Mouse (Mus musculus) heart, embryonic 11.5 days (tissue): ENCODE measurements around the gene Chpf2. TPM values are rescaled to one million over a fixed set of nuclear protein-coding genes. Genes with fewer than 3 reads are reported as not detected.

Experiments
- ATAC-seq: fragments of 200-750 bp; cut with Nextera tagmentation; replicated peaks from 2 replicates; pipeline ENCODE4 v1.8.0; 2017; ENCODE audit warnings: moderate library complexity; ENCODE audit not compliant: insufficient number of reproducible peaks, low FRiP score, low TSS enrichment
- H3K27ac ChIP-seq: fragments of 300-500 bp; sonication (generic); 2 replicates; pipeline ENCODE4 v1.5.1; 2014; ENCODE audit warnings: mild to moderate bottlenecking, low read depth, low read length
- H3K27me3 ChIP-seq: fragments of 300-500 bp; sonication (generic); 2 replicates; pipeline ENCODE4 v1.6.1; 2014; ENCODE audit warnings: mild to moderate bottlenecking, low read length, mixed read lengths; ENCODE audit not compliant: control insufficient read depth, insufficient read depth
- H3K36me3 ChIP-seq: fragments of 300-500 bp; sonication (generic); 2 replicates; pipeline ENCODE4 v1.6.1; 2014; ENCODE audit warnings: mild to moderate bottlenecking, low read length, moderate library complexity, mixed read lengths; ENCODE audit not compliant: control insufficient read depth, insufficient read depth
- H3K4me1 ChIP-seq: fragments of 300-500 bp; sonication (generic); 2 replicates; pipeline ENCODE4 v1.6.1; 2014; ENCODE audit warnings: low read length; ENCODE audit not compliant: control insufficient read depth, insufficient read depth
- H3K4me2 ChIP-seq: fragments of 300-500 bp; sonication (generic); 2 replicates; pipeline ENCODE4 v1.6.1; 2014; ENCODE audit warnings: mild to moderate bottlenecking, moderate library complexity
- H3K4me3 ChIP-seq: fragments of 300-500 bp; sonication (generic); 2 replicates; pipeline ENCODE4 v1.5.1; 2014; ENCODE audit warnings: low read depth, low read length
- H3K9ac ChIP-seq: fragments of 300-500 bp; sonication (generic); 2 replicates; pipeline ENCODE4 v1.6.1; 2014; ENCODE audit warnings: mild to moderate bottlenecking, low read depth, low read length, moderate library complexity
- H3K9me3 ChIP-seq: fragments of 300-500 bp; sonication (generic); replicated peaks from 2 replicates; pipeline ENCODE4 v1.6.1; 2016; ENCODE audit warnings: low read length; ENCODE audit not compliant: control insufficient read depth
- WGBS: fragments of 180-500 bp; shearing (Covaris S2); extraction: QIAGEN DNeasy Blood & Tissue Kit; methylation state at CpG from one replicate; pipeline ENCODE4 v1.1.7; 2014; ENCODE audit not compliant: insufficient replicate concordance; 5-methylcytosine and 5-hydroxymethylcytosine counted together
- polyA plus RNA-seq: library from polyadenylated mRNA; unstranded; fragments of >200 nt; fragmentation: Nextera tagmentation; extraction: Ambion mirVana; gene quantifications from 2 replicates; pipeline ENCODE4 v1.2.1, GENCODE M21; 2014

Gene Chpf2
- polyA plus RNA-seq, 1 experiment from 2014 or later = 8.1 TPM

GRCm38 (mm10) chr5:24622386-24623040, 36.0 kb downstream of the Chpf2 start:
- Histone ChIP-seq H3K9me3 (no peaks in the 10 kb centered on the region), H3K4me3 (no peak overlapping the region), H3K4me1 (0 out of 2 replicates have a peak, but pooled peaks cover 6% of the 10 kb centered on the region), H3K27me3 (peaks cover 27% of the 10 kb centered on the region), H3K9ac (no peak overlapping the region), H3K4me2 (no peak overlapping the region), H3K36me3 (no peaks in the 10 kb centered on the region), H3K27ac (no peak overlapping the region)
- WGBS = 66% methylated on average over 7 of the region's 7 CpGs
- ATAC-seq = no peak

GRCm38 (mm10) chr5:24623041-24623985, 36.8 kb downstream of the Chpf2 start:
- Histone ChIP-seq H3K4me2 (peak overlapping the region; percentile 88), H3K27me3 (peaks cover 27% of the 10 kb centered on the region), H3K36me3 (no peaks in the 10 kb centered on the region), H3K9ac (no peak overlapping the region), H3K4me3 (peak overlapping the region; percentile 53), H3K4me1 (0 out of 2 replicates have a peak, but pooled peaks cover 6% of the 10 kb centered on the region), H3K27ac (no peak overlapping the region), H3K9me3 (no peaks in the 10 kb centered on the region)
- WGBS = 45% methylated on average over 8 of the region's 8 CpGs
- ATAC-seq = no peak

- Histone ChIP-seq H3K36me3 (no peaks in the 10 kb centered on the region), H3K27me3 (peaks cover 23% of the 10 kb centered on the region), H3K4me3 (peak within 1 kb of the TSS; percentile 53), H3K27ac (no peak within 1 kb of the TSS), H3K4me1 (0 out of 2 replicates have a peak, but pooled peaks cover 6% of the 10 kb centered on the region), H3K9ac (peak within 1 kb of the TSS; percentile 70), H3K4me2 (peak within 1 kb of the TSS; percentile 88), H3K9me3 (no peaks in the 10 kb centered on the region)
- WGBS = 3% methylated on average over 37 of the region's 37 CpGs
- ATAC-seq = peak; percentile 24; the same call in 1 of the 2 replicates
These were observed 37.7 kb downstream of the Chpf2 start, which contains the start of gene Smarcd3 for GRCm38 (mm10) chr5:24623986-24624821. Smarcd3 (minus strand) TSS chr5:24624411.

GRCm38 (mm10) chr5:24624822-24625120, 38.2 kb downstream of the Chpf2 start:
- H3K27ac ChIP-seq = no peak overlapping the region
- H3K27me3 ChIP-seq = peaks cover 23% of the 10 kb centered on the region
- H3K36me3 ChIP-seq = no peaks in the 10 kb centered on the region
- 0 out of 2 replicates have a peak, but pooled peaks cover 6% of the 10 kb centered on the region for H3K4me1 ChIP-seq
- H3K4me2 ChIP-seq = peak overlapping the region; percentile 88
- ATAC-seq = no peak
- H3K9ac ChIP-seq = no peak overlapping the region
- 24% methylated on average over 4 of the region's 4 CpGs for WGBS
- peak overlapping the region; percentile 53; the same call in 1 of the 2 replicates for H3K4me3 ChIP-seq
- H3K9me3 ChIP-seq = no peaks in the 10 kb centered on the region

- Histone ChIP-seq H3K27me3 (no peaks in the 10 kb centered on the region), H3K36me3 (no peaks in the 10 kb centered on the region), H3K9me3 (no peaks in the 10 kb centered on the region), H3K4me3 (no peak overlapping the region), H3K9ac (no peak overlapping the region), H3K4me2 (no peak overlapping the region), H3K4me1 (no peaks in the 10 kb centered on the region), H3K27ac (no peak overlapping the region)
- ATAC-seq = no peak
- 46% methylated on average over 3 of the region's 3 CpGs for WGBS
These were observed 43.2 kb downstream of the Chpf2 start for GRCm38 (mm10) chr5:24629712-24630111.

- 43% methylated on average over 1 of the region's 1 CpGs for WGBS
- H3K4me2 ChIP-seq = no peak overlapping the region
- ATAC-seq = no peak
- H3K27ac ChIP-seq = no peak overlapping the region
- H3K4me1 ChIP-seq = no peaks in the 10 kb centered on the region
- H3K36me3 ChIP-seq = no peaks in the 10 kb centered on the region
- H3K27me3 ChIP-seq = no peaks in the 10 kb centered on the region
- no peak overlapping the region for H3K9ac ChIP-seq
- H3K9me3 ChIP-seq = no peaks in the 10 kb centered on the region
- H3K4me3 ChIP-seq = no peak overlapping the region
These were observed 48.6 kb downstream of the Chpf2 start for GRCm38 (mm10) chr5:24635093-24635492.

- H3K4me2 ChIP-seq = no peak overlapping the region
- H3K4me1 ChIP-seq = no peaks in the 10 kb centered on the region
- 72% methylated on average over 6 of the region's 6 CpGs for WGBS
- no peak overlapping the region for H3K4me3 ChIP-seq
- no peak overlapping the region for H3K27ac ChIP-seq
- no peaks in the 10 kb centered on the region for H3K36me3 ChIP-seq
- no peak for ATAC-seq
- no peaks in the 10 kb centered on the region for H3K9me3 ChIP-seq
- H3K27me3 ChIP-seq = no peaks in the 10 kb centered on the region
- H3K9ac ChIP-seq = no peak overlapping the region
These were observed 49.1 kb downstream of the Chpf2 start for GRCm38 (mm10) chr5:24635526-24636141.

- no peak overlapping the region for H3K27ac ChIP-seq
- WGBS = 80% methylated on average over 4 of the region's 4 CpGs
- no peaks in the 10 kb centered on the region for H3K9me3 ChIP-seq
- no peak overlapping the region for H3K4me2 ChIP-seq
- H3K4me1 ChIP-seq = no peaks in the 10 kb centered on the region
- no peak for ATAC-seq
- no peak overlapping the region for H3K9ac ChIP-seq
- H3K4me3 ChIP-seq = no peak overlapping the region
- H3K36me3 ChIP-seq = no peaks in the 10 kb centered on the region
- no peaks in the 10 kb centered on the region for H3K27me3 ChIP-seq
These were observed 50.4 kb downstream of the Chpf2 start for GRCm38 (mm10) chr5:24636987-24637386.
